Mouse (Mus musculus): ENCODE data around the gene Orai2. TPM values are rescaled to one million over a fixed set of nuclear protein-coding genes. Genes with fewer than 3 reads are reported as not detected.
"Not testable (repeated sequence)": the region's sequence is repeated elsewhere in the genome, so short reads cannot be mapped to it uniquely, and the experiment has no call there.

The Orai2 gene
- polyA plus RNA-seq, 1 experiment, result 33.3 TPM

- TF ChIP-seq POLR2A (IDR thresholded peaks at IDR 0.05; ENCODE audit: borderline replicate concordance, control insufficient read depth, low read depth, low read length) (no peak), CTCF (IDR thresholded peaks at IDR 0.05; ENCODE audit: control insufficient read depth, insufficient read depth, low read length) (peak; percentile 47)
- Histone ChIP-seq H3K4me3 (replicated peaks; ENCODE audit: control insufficient read depth, low read depth, low read length) (no peak overlapping the region), H3K4me1 (ENCODE audit: control insufficient read depth, insufficient read depth, low read length) (peaks cover 2% of the 10 kb centered on the region), H3K27ac (ENCODE audit: control insufficient read depth, insufficient read depth, low read depth, low read length, poor library complexity) (no peak overlapping the region)
- 93% methylated on average over 3 of the region's 3 CpGs for WGBS
Observed at GRCm38 (mm10) chr5:136168071-136168470, 2.4 kb downstream of the Orai2 start.

DNA sequence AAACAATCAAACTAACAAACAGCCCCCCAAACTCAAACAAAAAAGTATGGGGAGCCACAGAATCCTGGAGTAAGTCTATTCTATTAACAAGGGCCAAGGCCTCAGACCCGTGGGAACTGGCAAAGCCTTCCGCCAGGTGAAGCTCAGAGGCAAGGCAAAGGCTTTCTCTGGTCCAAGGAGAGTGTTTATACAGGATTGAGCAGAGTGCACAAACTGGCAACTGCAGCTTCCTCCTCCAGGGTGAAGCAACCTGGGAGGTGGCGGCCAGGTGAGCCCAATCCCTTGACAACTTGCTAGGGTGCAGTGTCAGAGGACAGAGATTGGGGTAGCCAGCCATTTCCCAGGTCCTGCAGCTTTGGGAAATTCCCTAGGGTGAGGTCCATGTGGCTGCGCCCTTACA, 3.2 kb downstream of the Orai2 start:
- peaks cover 2% of the 10 kb centered on the region for H3K4me1 ChIP-seq (ENCODE audit: control insufficient read depth, insufficient read depth, low read length)
- 84% methylated on average over 4 of the region's 4 CpGs for WGBS
- TF ChIP-seq POLR2A (IDR thresholded peaks at IDR 0.05; ENCODE audit: borderline replicate concordance, control insufficient read depth, low read depth, low read length) (no peak), CTCF (IDR thresholded peaks at IDR 0.05; ENCODE audit: control insufficient read depth, insufficient read depth, low read length) (no peak)
- H3K27ac ChIP-seq (ENCODE audit: control insufficient read depth, insufficient read depth, low read depth, low read length, poor library complexity), result no peak overlapping the region
- H3K4me3 ChIP-seq (replicated peaks; ENCODE audit: control insufficient read depth, low read depth, low read length), result no peak overlapping the region

DNA sequence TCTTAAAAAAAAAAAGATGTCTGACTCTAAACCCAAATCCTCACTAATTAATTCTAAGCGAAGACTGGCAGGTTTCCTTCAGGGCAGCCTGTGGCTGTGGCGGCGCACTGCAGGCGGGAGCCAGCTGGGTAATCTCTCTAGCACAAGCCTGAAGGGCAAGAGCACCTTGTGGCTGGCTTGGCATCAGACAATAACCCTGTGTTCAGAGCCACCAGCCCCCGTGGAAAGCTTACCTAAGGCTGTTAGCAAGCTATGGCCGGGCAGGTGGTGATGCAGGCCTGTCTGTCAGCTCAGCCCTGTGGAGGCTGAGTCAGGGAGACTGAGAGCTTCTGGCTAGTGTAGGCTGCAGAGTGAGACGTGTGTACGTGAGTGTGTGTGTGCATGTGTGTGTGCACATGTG, 5.3 kb downstream of the Orai2 start:
- H3K4me3 ChIP-seq (replicated peaks; ENCODE audit: control insufficient read depth, low read depth, low read length), result no peak overlapping the region
- H3K27ac ChIP-seq (ENCODE audit: control insufficient read depth, insufficient read depth, low read depth, low read length, poor library complexity), result no peak overlapping the region
- 78% methylated on average over 8 of the region's 8 CpGs for WGBS
- TF ChIP-seq POLR2A (IDR thresholded peaks at IDR 0.05; ENCODE audit: borderline replicate concordance, control insufficient read depth, low read depth, low read length), result no peak
- TF ChIP-seq CTCF (IDR thresholded peaks at IDR 0.05; ENCODE audit: control insufficient read depth, insufficient read depth, low read length), result no peak
- H3K4me1 ChIP-seq (ENCODE audit: control insufficient read depth, insufficient read depth, low read length), result peaks cover 2% of the 10 kb centered on the region

GRCm38 (mm10) chr5:136163807-136164474, 6.6 kb downstream of the Orai2 start:
- TF ChIP-seq CTCF (IDR thresholded peaks at IDR 0.05; ENCODE audit: control insufficient read depth, insufficient read depth, low read length), result no peak
- no peak for TF ChIP-seq POLR2A (IDR thresholded peaks at IDR 0.05; ENCODE audit: borderline replicate concordance, control insufficient read depth, low read depth, low read length)
- Histone ChIP-seq H3K27ac (ENCODE audit: control insufficient read depth, insufficient read depth, low read depth, low read length, poor library complexity) (no peak overlapping the region), H3K4me3 (replicated peaks; ENCODE audit: control insufficient read depth, low read depth, low read length) (no peak overlapping the region), H3K4me1 (ENCODE audit: control insufficient read depth, insufficient read depth, low read length) (peaks cover 2% of the 10 kb centered on the region)
- WGBS, result 91% methylated on average over 11 of the region's 11 CpGs

DNA sequence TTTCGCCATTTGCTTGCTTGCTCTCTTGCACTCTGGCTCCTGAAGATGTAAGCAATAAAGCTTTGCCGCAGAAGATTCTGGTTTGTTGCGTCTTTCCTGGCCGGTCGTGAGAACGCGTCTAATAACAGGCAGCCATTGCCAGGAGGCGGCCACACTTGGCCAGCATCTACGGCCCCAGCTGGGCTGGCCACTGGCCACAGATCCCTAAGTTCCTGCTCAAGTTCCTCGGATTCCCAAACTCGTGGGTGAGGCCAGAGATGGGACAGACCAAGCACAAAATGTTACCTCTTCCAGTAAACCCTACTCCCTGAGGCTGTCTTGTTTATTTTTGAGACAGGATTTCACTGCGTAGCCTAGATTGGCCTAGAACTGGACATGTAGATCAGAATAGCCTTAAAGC, 10.4 kb downstream of the Orai2 start:
- 94% methylated on average over 11 of the region's 12 CpGs for WGBS
- H3K4me1 ChIP-seq (ENCODE audit: control insufficient read depth, insufficient read depth, low read length), result not testable (repeated sequence)

DNA sequence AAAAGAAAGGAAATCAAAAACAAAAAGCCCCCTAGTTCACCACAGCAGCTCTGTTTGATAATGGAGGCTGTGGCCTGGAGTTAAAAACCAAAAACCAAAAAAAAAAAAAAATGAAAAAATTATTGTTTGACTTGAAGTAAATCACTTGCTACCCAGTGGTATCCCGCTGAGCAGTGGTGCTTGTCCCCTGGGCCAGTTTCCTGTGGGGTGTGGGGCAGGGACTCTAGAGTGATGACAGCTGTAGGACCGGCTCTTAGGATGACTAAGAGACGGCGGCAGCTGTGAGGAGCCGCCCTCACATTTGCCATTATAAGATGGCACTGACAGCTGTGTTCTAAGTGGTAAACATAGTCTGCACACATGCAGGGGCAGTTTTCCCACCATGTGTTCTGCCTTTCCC, 15.1 kb downstream of the Orai2 start:
- no peaks in the 10 kb centered on the region; the same call in 1 of the 2 replicates for H3K4me1 ChIP-seq (ENCODE audit: control insufficient read depth, insufficient read depth, low read length)
- H3K4me3 ChIP-seq (replicated peaks; ENCODE audit: control insufficient read depth, low read depth, low read length), result no peak overlapping the region
- WGBS, result 70% methylated on average over 5 of the region's 5 CpGs
- no peak overlapping the region for H3K27ac ChIP-seq (ENCODE audit: control insufficient read depth, insufficient read depth, low read depth, low read length, poor library complexity)
- no peak for TF ChIP-seq CTCF (IDR thresholded peaks at IDR 0.05; ENCODE audit: control insufficient read depth, insufficient read depth, low read length)
- TF ChIP-seq POLR2A (IDR thresholded peaks at IDR 0.05; ENCODE audit: borderline replicate concordance, control insufficient read depth, low read depth, low read length), result no peak

More for the DNA sequence above, 10.4 kb downstream of the Orai2 start:
- H3K27ac ChIP-seq (ENCODE audit: control insufficient read depth, insufficient read depth, low read depth, low read length, poor library complexity); H3K4me3 ChIP-seq (replicated peaks; ENCODE audit: control insufficient read depth, low read depth, low read length): not testable (repeated sequence)

GRCm38 (mm10) chr5:136152365-136152764, 18.1 kb downstream of the Orai2 start:
- Histone ChIP-seq H3K4me1 (ENCODE audit: control insufficient read depth, insufficient read depth, low read length) (peaks cover 6% of the 10 kb centered on the region), H3K4me3 (replicated peaks; ENCODE audit: control insufficient read depth, low read depth, low read length) (no peak overlapping the region), H3K27ac (ENCODE audit: control insufficient read depth, insufficient read depth, low read depth, low read length, poor library complexity) (no peak overlapping the region)
- TF ChIP-seq POLR2A (IDR thresholded peaks at IDR 0.05; ENCODE audit: borderline replicate concordance, control insufficient read depth, low read depth, low read length) (no peak), CTCF (IDR thresholded peaks at IDR 0.05; ENCODE audit: control insufficient read depth, insufficient read depth, low read length) (no peak)
- 82% methylated on average over 8 of the region's 8 CpGs for WGBS

DNA sequence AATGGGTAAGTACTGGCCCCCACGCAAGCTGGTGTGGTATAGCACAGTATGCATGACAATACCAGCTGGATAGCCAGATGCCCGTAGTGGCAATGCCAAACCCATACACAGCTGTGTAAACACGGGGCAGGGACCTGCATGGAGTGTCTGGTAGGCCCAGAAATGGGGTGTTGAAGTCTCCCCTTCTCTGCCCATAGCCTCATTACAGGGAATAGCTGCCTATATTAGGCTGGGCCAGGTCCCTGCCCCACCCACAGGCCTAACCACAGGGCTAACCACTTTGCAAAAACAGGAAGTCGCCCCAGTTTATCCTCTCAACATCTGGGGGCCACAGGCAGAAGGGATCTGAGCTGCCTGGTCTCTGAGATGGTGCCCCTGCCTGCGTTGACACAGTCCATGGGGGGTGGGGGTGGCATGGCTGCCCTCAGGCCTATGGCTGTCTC, 21.4 kb downstream of the Orai2 start:
- not testable (repeated sequence) for H3K4me3 ChIP-seq (replicated peaks; ENCODE audit: control insufficient read depth, low read depth, low read length)
- 2% methylated on average over 5 of the region's 5 CpGs for WGBS
- peaks cover 14% of the 10 kb centered on the region for H3K4me1 ChIP-seq (ENCODE audit: control insufficient read depth, insufficient read depth, low read length)
- peak overlapping the region; percentile 62 for H3K27ac ChIP-seq (ENCODE audit: control insufficient read depth, insufficient read depth, low read depth, low read length, poor library complexity)

GRCm38 (mm10) chr5:136147704-136148103, 22.8 kb downstream of the Orai2 start:
- no peak for TF ChIP-seq POLR2A (IDR thresholded peaks at IDR 0.05; ENCODE audit: borderline replicate concordance, control insufficient read depth, low read depth, low read length)
- TF ChIP-seq CTCF (IDR thresholded peaks at IDR 0.05; ENCODE audit: control insufficient read depth, insufficient read depth, low read length), result no peak
- Histone ChIP-seq H3K4me1 (ENCODE audit: control insufficient read depth, insufficient read depth, low read length) (peaks cover 14% of the 10 kb centered on the region), H3K27ac (ENCODE audit: control insufficient read depth, insufficient read depth, low read depth, low read length, poor library complexity) (peak overlapping the region; percentile 10), H3K4me3 (replicated peaks; ENCODE audit: control insufficient read depth, low read depth, low read length) (no peak overlapping the region)
- 55% methylated on average over 8 of the region's 8 CpGs for WGBS
